Mouse (Mus musculus) induced T-regulatory cell, adult 2 months (primary cell): ENCODE measurements around the gene Svs4.
"Not testable (repeated sequence)": the region's sequence is repeated elsewhere in the genome, so short reads cannot be mapped to it uniquely, and the experiment has no call there.

Experiments
- DNase-seq: peaks from one replicate; pipeline ENCODE4 v3.0.0-alpha.2; 2012; ENCODE audit warnings: low read depth

Svs4 gene

GRCm38 (mm10) chr2:164278359-164278758 lies at the start of gene Svs4:
Gene Svs4 (minus strand): TSS chr2:164278459.
- no peak for DNase-seq

- no peak for DNase-seq
Observed at GRCm38 (mm10) chr2:164320983-164321382, 42.7 kb upstream of the Svs4 start.

GRCm38 (mm10) chr2:164316451-164316850 lies 38.2 kb upstream of the Svs4 start, which contains the start of gene Svs6:
Gene Svs6 (plus strand): TSS chr2:164316751.
- not testable (repeated sequence) for DNase-seq

DNA sequence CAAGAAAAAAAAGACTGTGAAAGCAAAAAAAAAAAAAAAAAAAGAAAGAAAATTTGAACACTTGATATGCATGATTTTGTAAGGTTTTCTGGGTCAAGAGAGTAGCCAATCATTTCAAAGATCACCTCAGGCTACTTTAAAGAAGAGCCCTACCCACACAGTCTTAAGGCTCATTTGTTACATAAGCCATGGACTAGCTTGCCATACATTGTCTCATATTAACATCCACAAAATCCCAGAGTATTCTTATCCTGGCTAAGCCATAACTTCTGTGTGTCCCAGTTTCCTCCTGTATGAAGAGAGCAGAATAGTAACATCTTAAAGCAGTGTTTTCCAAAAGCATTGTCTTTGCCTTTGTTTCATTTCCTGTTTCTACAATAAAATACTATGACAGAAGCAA lies 37.2 kb upstream of the Svs4 start:
- DNase-seq: not testable (repeated sequence)

DNA sequence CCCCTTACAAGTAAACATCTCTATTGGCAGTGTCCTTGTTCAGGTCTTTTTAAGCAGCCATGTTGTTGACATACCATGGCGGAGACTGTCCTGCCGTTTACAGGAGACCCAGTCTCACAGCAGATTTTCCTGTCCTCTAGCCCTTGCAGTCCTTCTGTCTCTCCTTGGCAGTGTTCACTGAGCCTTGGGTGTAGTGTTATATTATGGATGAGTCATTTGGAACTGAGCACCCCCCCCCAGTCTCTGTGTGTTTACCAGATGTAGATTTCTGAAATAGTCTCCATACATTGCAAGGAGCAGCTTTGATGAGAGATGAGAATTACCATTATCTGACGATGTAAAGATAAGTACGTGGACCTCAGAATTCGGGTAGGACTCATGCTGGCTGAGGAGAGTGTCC lies 34.3 kb upstream of the Svs4 start:
- no peak for DNase-seq

- DNase-seq: not testable (repeated sequence)
Observed at GRCm38 (mm10) chr2:164288968-164289367, 10.7 kb upstream of the Svs4 start, which contains the start of gene Svs3a. Gene Svs3a (plus strand): TSS chr2:164289268.

DNA sequence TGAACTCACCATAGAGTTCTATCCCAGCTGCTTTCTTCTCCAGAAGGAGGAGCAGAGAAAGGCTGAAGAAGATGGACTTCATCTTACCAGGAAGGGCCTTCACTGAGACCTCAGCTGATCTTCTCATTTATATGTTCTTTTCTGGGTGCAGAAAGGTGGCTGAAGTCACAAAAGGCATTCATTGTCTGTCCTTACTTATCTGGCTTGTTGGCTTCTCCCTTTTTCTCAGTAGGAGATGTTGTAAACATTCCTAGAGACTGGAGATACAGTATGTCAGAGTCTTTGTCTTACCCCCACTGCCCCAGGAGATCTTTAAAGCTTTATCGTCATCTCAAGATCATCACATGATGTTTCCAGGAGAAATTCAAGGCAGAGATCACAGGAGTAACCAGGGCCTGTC lies 21.7 kb downstream of the Svs4 start, which contains the start of gene Svs3b:
Gene Svs3b (minus strand): TSS at position 101 of the 400 bp plus-strand sequence.
- DNase-seq: not testable (repeated sequence)

- no peak for DNase-seq
Observed at GRCm38 (mm10) chr2:164238366-164238765, 39.9 kb downstream of the Svs4 start, which contains the start of gene Svs2. Gene Svs2 (minus strand): TSS chr2:164238466.

GRCm38 (mm10) chr2:164232671-164233070 lies 45.6 kb downstream of the Svs4 start:
- DNase-seq: no peak

GRCm38 (mm10) chr2:164228361-164229070 lies 49.7 kb downstream of the Svs4 start:
- no peak for DNase-seq
